Mouse (Mus musculus) thymus, postnatal 10 days (tissue): ENCODE measurements around the gene Ccdc62.

ENCODE experiments used
- DNase-seq, 2 experiments: peaks; one replicate each; pipeline ENCODE4 v3.0.0; 2021; ENCODE audit warnings: low spot score in 2 of 2

Ccdc62 gene

DNA sequence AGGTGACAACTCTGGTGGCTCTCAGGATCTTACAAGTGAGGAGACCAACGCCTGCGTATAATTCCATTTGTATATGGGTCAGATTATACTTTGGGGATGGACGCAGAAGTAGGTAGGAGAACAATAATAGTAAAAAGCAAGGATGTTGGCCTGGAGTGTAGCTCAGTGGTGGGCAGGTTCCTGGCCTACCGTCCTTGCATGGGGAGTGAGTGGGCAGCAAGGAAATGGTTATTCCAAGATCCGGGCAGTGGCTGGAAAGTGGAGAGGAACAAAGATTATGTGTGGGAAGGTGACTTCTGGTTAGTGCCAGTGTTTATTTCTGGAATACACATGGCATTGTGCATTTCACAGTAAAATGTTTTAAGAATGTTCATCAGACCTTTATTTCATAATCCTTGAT lies 5.5 kb downstream of the Ccdc62 start:
- DNase-seq: no peak

DNA sequence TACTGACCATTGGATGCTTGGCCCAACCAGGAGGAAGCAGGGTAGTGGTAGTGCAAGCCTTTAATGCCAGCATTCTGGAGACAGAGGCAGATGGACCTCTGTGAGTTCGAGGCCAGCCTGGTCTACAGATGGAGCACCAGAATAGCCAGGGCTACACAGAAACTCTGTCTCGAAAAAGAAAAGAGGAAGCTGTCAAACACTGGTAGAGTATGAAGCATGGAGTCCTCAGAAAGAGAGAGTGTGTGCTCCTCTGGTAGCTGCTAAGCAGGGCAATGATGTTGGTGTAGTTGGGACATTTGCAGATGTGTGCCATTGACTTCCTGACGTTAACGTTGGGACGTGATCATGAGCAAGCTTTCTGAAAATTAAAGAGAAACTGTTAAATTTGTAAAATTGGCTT lies 8.0 kb downstream of the Ccdc62 start:
- no peak for DNase-seq

DNA sequence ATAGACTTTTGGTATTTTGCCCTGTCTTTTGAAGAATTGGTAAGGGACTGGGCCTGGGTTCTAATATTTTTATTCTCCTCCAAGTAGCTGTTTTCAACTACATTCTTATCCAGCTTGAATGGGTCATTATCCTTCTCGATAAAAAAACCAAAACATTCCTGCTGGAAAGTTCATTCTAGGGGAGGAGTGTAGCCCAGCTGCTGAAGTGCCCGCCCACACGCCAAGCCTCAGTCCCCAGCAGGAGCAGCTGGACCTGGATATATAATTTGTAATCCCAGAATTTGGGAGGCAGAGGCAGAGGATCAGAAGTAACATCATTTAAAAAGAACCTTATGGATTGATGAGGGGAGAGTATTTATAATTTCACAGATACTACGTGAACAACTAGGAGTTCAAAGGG lies 16.1 kb downstream of the Ccdc62 start:
- no peak for DNase-seq

DNA sequence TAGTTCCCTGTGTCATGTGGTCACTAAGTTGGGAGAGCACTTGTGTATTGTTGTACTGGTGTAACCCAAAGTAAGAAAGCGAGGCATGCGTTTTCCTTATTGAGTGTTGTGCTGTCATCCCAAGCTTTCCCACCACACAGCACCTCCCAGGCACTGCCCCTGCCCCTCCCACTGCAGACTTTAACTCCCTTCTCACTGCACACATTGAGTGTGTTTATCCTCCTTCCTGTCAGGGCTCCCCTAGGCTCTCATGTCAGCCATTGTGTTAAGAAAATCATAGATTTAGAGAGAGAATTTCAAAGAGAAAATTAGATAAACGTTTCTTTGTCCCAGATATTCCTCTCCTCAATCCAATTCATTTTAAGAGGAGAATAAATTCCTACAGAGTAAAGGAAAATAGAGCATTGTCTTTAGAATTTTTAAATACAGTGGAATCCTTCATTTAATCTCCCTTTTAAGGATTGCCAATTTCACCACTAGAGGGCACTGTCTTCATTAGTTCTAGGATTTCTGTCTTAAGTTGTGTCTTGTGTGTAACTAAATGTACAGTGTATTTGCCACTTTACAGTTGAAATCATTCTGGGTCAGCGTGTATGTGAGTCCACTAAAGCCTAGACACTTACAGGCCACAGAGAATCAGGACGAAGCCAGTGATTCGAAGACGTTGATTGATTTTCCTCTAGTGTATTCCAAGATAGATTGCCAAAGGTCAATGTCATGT lies 16.7 kb downstream of the Ccdc62 start:
- peak in 1 of 2 experiments; percentile 70 for DNase-seq

DNA sequence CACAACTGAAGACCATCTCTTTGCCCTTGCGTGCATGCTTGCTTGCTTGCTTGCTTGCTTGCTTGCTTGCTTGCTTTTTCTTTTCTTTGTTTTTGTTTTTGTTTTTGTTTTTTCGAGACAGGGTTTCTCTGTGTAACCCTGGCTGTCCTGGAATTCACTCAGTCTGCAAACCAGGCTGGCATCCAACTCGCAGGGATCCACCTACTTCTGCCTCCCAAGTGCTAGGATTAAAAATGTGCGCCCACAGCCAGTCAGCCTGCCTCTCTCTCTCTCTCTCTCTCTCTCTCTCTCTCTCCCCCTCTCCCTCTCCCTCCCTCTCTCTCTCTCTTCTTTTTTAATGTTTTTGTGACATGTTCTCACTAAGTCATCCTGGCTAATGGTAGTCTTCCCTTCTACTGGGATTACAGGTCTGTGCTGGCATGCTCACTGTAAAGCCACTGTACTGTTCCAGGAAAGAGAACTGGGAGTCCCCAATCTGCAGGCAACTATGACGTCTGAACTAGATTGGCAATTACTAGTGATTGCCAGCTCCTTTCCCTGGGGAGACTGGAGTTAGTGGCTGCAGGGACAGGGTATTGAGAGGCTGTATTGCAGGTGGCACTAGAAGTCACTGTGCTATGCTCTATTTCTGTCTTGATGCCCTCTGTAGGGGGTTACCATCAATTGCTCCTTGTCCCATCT lies 22.0 kb downstream of the Ccdc62 start:
- no peak for DNase-seq

DNA sequence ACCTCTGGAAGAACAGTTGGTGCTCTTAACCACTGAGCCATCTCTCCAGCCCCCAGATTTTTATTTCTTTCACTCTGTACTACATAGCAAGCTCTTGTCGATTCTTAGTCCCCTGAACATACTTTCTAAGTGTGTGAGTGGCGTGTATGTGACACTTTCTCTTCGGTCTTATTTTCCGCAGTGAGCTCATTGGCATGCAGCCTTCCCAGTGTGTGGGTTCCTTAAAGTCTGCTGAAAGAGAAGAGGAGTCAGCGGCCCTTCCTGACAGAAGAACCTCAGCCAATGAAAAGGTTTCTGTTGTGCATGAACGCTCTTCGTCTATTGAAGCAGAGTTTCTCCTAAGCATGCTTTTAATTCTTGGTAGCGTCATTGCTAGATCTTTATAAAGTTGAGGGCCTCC lies 26.7 kb downstream of the Ccdc62 start:
- no peak for DNase-seq

DNA sequence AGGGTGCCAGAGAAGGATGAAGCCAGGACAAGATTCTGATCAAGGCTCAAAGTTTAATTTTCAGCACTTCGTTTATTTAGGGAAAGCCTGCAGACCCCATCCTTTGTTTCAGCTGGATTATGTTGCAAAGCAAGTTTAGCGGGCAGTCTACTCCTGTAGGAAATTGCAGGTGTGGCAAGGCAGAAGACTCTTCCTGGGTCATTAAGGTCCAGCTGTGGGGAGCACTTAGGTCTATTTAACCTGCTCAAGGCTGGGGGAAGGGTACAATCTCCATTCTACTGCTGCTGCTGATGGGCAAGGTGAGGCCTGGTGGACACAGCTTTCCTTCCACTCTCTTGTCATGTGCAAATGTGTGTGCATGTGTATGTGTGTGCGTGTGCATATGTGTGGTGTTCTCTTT lies 28.5 kb downstream of the Ccdc62 start:
- no peak for DNase-seq

DNA sequence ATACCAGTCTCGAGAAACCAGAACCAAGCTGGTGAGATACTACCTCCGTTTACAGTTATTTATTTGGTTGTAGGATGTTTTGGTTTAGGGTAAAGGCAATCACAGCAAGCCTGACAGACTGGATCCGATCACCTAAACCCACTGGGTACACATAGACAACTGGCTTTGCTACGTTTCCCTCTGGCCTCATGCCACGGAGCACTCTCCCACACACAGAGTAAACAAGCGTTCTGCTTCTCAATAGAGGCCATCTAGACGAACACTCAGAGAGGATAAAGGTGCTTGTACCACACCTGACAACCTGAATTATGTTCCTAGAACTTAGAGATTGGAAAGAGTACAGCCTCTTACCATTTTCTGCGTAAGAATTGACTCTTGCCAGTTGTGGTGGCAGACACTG lies 29.6 kb downstream of the Ccdc62 start:
- DNase-seq: no peak

DNA sequence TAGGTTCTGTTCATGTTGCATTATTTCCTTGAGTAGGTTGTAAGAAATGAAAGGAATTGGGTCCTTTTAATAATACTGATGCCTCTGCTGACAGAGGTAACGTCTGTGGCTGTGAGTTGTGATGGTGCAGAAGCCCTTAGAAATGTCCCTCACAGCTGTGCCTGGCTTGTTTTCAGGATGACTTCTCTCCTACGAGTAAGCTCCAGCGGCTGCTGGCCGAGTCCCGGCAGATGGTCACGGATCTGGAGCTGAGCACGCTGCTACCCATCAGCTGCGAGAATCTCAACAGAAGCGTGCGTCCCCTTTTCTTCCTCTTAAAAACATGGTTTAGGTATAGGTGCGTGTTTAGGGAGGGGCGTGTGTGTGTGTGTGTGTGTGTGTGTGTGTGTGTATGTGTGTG lies 30.6 kb downstream of the Ccdc62 start:
- no peak for DNase-seq

DNA sequence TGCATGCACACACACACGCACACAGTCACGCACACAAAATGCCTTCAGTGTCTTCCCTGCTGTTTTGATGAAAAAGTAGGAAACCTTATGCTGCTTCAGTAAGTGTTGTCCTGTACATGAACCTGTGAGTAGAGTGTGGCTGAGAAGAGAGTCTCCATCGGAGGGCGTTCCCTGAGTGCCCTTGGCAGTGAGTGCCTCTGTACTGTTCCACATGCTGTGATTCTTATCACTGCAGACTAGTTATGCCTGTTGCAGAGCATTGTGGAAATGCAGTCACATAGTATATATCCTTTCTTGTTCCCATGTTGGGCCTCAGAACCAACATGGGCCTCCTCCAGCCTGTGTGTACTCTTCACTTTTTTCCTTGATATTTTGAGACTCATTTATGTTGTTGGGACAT lies 33.7 kb downstream of the Ccdc62 start:
- DNase-seq: no peak

DNA sequence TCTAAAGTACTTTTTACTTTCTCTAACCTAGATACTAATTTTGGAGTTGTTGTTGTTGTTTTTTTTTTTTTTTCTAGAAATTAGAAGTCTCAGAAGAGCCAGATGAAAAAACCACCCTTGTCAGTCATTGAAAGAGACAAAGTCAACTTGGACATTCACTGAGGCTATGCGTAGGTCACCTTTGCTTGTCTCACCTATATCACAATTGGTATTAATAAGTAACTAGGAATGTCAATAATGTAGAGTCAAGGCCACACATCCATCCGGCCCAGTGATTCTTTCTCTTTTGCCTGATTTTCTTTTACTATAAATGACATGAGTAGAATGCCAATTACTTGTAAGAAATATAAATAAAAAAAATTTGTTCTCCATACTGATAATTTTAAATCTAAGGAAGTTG lies 36.3 kb downstream of the Ccdc62 start:
- no peak for DNase-seq

DNA sequence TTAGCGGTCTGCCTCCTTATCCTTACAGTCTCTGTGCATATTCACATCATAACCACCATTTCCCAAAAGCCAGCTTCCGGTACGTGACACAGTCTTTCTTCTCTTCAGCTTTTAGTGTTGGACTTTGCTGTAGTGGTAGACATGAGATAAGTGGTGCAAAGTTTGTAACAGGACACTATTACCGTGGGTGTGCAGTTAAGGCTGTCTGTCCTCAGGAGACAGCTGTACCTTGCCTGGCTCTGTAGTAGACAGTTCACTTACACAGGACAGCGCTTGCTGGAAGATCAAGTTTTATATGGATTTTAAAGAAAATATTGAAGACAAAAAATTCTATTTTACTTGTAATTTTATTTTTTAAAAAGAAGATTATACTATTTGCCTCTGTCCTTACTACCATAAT lies 38.0 kb downstream of the Ccdc62 start:
- no peak for DNase-seq

DNA sequence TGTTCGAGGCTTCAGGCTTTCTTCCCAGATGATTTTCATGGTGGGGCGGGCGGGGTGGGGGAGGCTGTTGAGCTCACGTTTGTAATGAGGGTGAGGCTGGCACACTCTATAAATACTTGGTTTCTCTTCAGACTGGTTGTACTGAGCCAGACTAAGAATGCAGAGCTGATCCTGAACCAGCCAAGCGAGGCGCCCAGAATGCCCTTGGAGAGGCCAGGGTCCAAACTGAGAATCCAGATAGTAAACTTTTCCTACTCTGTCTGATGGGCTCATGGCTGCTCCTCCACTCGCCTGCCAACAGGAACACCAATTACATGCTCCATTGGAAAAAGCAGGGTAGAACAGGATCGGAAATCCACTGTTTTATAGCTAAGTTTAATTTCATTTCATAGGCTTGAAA lies 38.7 kb downstream of the Ccdc62 start:
- no peak for DNase-seq

DNA sequence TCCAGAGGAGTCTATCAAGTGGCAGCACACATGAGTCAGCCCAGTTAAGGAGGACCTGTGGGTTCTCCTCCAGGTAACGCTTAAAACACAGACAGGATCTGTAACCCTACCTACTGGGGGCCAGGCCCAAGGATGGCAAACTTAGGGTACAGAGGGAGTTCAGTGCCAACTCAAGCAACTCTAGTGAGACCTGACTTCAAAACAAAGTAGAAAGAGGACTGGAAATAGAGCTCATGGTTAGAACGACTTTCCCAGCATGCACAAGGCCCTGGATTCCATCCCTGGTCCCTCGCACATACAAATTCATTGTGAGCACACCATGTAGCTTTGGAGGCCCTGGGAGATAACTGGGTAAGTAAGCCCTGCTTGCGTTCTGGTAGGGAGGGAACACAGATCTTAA lies 40.1 kb downstream of the Ccdc62 start:
- no peak for DNase-seq

DNA sequence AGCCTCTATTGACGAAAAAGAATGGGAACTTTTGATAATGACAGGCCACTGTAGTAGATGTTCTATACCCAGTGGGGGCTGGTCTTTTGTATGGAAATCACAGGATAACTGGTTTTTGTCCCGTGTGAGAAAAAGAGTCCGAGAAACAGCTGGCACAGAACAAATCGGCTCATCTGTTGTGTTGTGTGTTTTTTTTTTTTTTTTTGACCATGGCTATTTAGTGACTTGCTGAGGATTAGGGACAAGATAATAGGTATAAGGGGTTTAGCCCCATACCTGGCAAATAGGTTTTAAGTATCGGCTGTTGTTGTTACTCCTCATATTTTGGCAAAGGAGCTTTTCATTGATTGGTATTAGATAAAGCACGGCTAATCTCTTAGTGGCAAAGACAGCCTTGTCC lies 42.0 kb downstream of the Ccdc62 start:
- no peak for DNase-seq

DNA sequence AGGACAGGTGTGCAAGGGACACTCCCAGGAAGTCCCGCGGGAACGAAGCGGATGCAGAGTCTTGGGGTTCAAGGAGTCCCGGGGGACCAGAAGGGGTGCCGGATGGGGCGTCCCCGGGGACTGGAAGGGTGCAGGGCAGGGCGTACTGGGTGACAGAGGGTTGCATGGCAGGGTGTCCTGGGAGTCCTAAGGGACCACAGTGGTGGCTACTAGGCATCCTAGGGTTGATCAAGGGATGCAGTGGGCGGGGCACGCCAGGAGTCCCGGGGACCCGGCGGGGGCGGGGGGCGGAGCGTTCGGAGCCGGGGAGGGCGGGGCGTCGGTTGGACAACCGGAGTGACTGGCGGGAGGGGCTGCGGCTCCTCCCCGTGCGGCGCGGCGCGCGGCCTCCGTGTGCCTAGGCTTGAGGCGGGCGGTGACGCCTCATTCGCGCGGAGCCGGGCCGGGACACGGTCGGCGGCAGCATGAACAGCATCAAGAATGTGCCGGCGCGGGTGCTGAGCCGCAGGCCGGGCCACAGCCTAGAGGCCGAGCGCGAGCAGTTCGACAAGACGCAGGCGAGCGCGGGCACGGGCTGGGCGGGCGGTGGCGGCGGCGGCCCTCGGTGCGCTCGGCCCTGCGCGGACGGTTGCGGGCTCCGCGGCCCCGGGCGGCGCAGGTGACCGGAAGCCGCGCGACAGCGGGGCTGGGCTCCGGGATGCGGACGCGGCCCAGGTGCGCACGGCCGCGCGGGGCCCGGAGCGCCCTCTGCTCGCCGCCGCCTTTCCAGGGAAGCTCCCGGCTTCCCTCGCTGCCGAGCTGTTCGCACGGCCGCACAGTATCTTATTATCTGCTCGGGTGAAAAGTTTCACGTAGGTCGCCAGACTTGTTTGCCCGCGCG lies 43.1 kb downstream of the Ccdc62 start, which contains the start of gene Hip1r:
TSS of gene Hip1r (plus strand) at position 330 of the 880 bp plus-strand sequence.
- peak; percentile 59 to 67 for DNase-seq

DNA sequence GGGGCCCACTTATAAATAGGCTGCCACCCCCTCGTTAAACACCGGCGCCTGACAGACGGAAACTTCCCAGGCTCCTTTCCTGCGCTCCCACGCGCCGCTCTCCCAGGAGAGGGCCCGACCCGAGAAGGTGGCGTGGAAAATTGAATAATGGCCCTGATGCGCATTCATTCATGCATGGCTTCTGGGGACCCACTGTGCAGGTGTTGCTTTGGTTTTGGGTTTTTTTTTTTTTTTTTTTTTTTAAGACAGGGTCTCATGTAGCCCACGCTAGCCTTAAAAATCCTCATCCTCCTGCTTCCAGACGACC lies 43.7 kb downstream of the Ccdc62 start:
- DNase-seq: no peak

DNA sequence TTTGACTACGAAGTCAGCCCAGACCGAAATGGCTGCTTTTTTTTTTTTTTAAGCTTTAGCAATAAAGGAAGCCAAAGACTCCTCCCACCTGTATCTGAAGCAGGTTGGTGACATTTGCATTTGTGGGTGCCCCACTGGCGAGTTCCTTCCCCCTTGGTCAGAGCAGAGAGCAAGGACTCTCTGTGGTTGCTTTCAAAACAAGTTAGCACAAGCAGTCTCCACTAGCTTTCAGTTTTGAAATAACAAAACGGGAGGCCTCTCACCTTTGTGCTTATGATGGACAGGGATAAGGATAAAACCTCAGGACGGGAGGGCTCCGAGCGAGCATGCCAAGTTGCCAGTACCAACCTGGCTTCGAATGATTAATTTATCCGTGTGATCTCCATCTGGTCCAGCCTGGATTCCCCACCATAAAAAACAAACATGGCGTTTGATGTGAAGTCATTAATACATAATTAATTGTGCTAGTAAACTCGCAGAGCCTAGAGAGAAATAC lies 44.2 kb downstream of the Ccdc62 start:
- no peak for DNase-seq

DNA sequence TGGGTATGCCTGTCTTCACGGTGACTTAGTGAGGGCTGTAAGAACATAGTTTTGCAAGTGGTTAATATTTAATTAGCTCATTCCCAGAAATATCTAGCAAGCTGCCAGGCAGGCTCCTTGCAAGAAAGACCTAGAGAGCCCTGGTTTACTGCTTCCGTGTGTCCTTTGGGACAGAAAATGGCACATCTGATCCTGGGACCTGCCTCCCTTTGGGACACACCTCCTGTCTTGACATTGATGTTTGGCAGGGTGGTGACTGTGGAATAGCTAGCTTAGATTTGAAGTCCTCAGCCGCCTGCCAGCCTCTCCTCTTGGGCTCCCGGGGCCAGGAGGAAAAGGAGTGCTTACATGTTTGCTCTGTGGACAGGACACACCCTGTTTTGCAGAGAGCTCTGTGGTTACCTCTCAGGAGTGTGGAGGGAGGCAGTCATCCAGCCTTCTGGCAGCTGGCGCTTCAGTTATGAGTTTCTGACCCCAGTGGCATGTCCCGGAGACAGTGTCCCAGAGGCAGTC lies 45.2 kb downstream of the Ccdc62 start:
- no peak for DNase-seq

DNA sequence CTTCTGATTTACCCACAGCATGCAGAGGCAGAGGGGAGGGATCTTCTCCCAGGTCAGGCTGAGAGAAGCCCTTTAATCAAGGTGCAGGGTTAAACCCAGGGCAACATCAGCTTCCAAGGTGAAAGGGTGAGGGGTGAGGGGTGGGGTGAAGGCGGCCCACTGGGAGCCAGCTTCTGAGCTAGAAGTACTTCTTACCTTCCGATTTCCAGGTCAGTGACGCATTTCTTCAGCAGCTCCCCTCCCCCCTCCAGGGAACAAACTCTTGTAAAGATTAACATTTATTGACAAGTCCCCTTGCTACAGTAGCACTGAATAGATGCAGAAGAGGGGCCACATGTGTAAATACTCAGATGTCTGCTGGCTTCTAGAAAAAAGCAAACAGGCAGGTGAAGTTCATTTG lies 46.8 kb downstream of the Ccdc62 start:
- DNase-seq: no peak

DNA sequence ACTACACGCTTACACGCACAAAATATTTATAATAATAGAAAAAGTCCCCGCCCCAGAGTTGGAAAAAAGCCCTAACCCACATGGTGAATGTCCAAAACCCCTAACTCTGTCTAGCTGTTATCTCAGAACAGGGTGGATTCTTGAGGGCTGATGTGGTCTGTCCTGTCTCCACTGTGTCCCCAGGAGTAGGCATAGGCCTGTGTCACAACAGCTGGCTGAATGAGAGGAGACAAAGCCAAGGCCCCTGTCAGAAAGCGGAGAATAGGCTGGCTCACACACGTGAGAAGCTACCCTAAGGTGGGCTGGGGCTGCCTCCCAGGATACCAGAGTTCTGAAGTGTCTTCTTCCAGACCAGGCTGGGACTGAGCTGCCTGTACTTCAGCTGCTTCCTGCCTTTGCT lies 47.7 kb downstream of the Ccdc62 start:
- DNase-seq: no peak

DNA sequence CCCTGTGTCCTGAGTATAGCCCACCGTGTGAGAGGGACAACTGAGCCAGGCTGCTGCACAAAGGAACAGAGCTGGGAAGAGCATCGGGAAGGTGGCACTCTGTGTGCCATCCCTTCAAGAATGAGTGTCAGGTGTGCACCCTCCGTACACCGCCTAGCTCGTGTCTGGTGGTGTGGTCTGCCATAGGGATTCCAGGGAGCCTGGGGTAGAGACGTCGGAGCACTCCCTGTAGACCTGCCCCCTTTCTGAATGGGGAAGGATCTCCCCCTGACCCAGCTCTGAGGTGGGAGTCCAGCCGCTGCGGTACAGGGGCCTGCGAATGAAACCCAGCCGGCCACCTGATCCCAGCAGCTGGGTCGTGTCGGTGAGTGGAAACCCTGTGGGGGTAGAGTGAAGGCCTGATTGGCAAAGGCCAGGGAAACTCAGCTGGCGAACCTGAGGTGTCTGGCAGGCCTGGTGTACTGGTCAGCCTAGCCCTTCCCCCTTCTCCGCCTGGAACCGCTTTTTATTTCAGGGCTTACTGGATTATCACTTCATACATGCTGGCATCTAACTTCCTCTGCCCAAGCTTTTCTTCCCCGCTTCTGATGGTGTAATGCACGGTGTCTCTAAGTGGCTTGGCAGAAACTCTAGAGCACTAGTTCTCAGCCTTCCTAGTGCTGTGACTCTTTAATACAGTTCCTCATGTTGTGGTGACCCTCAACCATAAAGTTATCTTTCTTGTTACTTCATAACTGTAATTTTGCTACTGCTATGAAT lies 48.9 kb downstream of the Ccdc62 start:
- no peak for DNase-seq
